Mouse (Mus musculus) gastrocnemius, adult 2 months (tissue): ENCODE measurements around the gene Etfbkmt. TPM values are rescaled to one million over a fixed set of nuclear protein-coding genes. Genes with fewer than 3 reads are reported as not detected.
A peak's percentile ranks its signal among the peaks of the same experiment; 100 is the strongest.

Source experiments
- DNase-seq: peaks from one replicate; pipeline ENCODE4 v3.0.0; 2022
- H3K27ac ChIP-seq: fragments of 200-600 bp; 2 replicates; pipeline ENCODE4 v1.8.1; 2022; ENCODE audit warnings: mild to moderate bottlenecking
- H3K4me3 ChIP-seq: fragments of 200-600 bp; 2 replicates; pipeline ENCODE4 v1.8.1; 2022; ENCODE audit warnings: mild to moderate bottlenecking, moderate library complexity
- CTCF ChIP-seq: fragments of 200-600 bp; IDR thresholded peaks from 2 replicates; pipeline ENCODE4 v1.8.1; 2022; ENCODE audit warnings: antibody characterized with exemption, mild to moderate bottlenecking, moderate library complexity
- intact Hi-C: fragments of 180-260 bp; cut with DNase I; formaldehyde crosslinking; loops from one replicate; pipeline ENCODE4 v1.15.1; 2025
- long read RNA-seq, 2 experiments: library from polyadenylated mRNA; stranded (forward); transcript quantifications; one replicate each; pipeline ENCODE4 v2.0.0; 2021
- total RNA-seq, 2 experiments: library from RNA; stranded (reverse); gene quantifications; 2 replicates each; pipeline ENCODE4 v1.2.3; 2021

Gene Etfbkmt
- total RNA-seq, result 10 to 100 TPM; 13.7 to 14.8 TPM
- long read RNA-seq, experiment 1, partial matches to known transcripts, result 0 of 6 reads
- long read RNA-seq, experiment 1, other reads (novel, unspliced or antisense), result 2 of 6 reads
- long read RNA-seq, experiment 2, partial matches to known transcripts, result 0 of 4 reads
- long read RNA-seq, experiment 2, other reads (novel, unspliced or antisense), result 0 of 4 reads

DNA sequence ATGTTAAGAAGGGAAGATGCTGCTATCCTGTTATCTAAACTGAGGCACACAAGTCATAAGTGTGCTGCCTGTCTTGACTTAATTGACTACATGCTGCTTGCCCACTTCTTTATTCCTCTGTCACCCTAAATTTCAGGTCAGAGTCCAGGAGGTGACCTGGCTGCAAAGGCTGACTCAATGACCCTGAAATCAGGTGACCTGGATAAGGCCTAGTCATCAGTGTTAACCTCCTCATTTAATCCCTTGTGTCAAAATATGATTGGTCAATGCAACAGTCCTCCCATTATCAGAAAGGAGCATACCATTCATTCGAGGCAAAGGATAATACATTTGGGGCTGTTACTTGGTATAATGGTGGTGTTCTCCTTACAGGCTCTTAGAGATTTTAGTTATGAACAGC is at the start of gene Etfbkmt:
Gene Etfbkmt (plus strand): TSS at position 379 of the 400 bp plus-strand sequence.
- DNase-seq, result no peak
- TF ChIP-seq CTCF, result no peak
- intact Hi-C loops, result no loop called here
- Histone ChIP-seq H3K27ac (no peak within 1 kb of the TSS), H3K4me3 (no peak within 1 kb of the TSS)

DNA sequence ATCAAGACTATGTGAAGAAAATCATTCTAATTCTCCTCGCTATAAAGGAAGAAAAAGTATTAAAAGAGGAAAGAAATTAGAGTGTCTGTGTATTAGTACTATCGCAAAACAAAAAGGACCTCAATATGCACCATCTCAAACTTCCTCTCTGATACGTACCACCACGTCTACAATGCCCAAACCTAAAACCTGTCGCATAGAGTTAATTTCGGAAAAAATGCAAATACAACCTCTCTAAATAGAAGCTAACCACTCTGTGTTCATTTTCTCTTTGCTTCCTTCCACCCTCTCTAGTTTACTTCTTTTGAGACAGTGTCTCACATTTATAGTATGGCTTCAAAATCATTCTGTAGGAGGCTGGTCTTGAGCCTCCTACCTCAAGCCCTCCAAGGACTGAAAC is 47.2 kb upstream of the Etfbkmt start:
- TF ChIP-seq CTCF, result no peak
- Histone ChIP-seq H3K4me3 (no peak overlapping the region), H3K27ac (no peak overlapping the region)
- intact Hi-C loops, result no loop called here
- no peak for DNase-seq

DNA sequence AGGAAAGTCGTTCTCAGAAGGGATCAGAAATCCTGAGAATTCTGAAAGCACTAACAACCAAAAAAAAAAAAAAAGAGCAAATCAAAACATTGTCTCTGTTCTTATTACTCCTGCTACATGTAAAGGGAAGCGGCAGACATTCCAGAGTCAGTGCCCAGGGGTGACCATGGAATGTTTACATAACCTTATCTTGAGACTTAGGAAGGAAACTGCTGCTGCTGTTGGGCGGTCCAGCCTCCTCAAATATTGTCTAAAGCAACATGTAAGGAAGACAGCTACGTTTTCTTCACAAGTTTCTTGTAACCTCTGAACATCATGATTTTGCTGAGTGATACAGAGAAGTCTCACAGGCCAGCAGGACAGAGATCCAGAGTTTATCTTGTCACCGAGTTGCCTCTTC is 46.2 kb upstream of the Etfbkmt start:
- no peak for DNase-seq
- peak overlapping the region; percentile 26; the same call in 1 of the 2 replicates for H3K4me3 ChIP-seq
- H3K27ac ChIP-seq, result peak overlapping the region; percentile 65
- no peak for TF ChIP-seq CTCF
- intact Hi-C loops, result no loop called here

DNA sequence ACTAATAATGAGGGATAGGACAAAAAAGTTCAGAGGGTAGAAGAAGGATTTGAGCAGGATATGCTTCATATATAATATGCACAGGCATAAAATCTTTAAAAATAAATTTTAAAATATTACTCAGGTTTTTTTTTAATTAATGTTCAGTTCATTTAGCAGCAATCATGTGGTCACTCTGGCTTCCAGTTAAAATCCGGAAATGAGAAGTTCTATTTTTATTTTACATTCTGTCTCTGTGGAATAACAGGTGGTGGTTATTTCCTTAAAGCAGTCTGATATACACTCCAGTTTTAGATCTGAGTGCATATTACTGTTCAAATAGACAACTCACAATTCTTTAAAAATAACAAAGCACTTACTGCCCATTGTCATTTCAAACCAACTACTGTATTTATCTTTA is 45.1 kb upstream of the Etfbkmt start:
- intact Hi-C loops, result no loop called here
- H3K27ac ChIP-seq, result peak overlapping the region; percentile 65

DNA sequence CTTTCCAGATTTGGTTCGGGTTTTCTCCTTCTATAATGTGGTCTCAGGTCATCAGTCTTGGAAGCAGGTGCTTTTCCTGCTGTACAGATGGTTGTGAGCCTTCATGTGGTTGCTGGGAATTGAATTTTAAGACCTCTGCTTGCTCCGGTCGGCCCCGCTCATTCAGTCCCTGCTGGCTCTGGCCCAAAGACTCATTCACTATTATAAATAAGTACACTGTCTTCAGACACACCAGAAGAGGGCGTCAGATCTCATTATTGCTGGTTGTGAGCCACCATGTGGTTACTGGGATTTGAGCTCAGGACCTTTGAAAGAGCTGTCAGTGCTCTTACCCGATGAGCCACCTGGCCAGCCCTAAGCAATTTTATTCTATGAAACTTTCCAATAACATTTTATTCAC is 44.3 kb upstream of the Etfbkmt start:
- TF ChIP-seq CTCF, result peak; percentile 13
- no peak overlapping the region for H3K4me3 ChIP-seq
- DNase-seq, result no peak
- H3K27ac ChIP-seq, result peak overlapping the region; percentile 6; the same call in 1 of the 2 replicates
- intact Hi-C loops, result no loop called here

More for the DNA sequence above, 45.1 kb upstream of the Etfbkmt start:
- TF ChIP-seq CTCF, result no peak
- H3K4me3 ChIP-seq, result no peak overlapping the region; the same call in 1 of the 2 replicates
- no peak for DNase-seq

DNA sequence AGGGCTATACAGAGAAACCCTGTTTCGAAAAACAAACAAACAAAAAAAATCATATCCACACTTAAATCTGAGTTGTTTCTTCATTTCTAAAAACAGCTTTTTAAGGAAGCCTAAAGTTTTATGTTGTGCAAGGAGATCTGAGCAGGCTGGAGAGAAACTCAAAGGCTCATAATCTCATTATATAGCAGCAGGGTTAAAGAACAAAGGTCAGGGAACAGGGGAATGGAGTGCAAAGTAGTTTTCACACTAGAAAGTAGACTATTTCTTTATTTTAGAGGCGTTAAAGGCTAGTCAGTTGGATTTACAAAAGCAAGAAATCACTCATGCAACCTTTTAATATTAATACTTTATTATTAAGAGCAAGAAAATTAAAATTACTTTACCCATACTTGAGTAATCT is 43.4 kb upstream of the Etfbkmt start:
- intact Hi-C loops, result no loop called here
- DNase-seq, result no peak
- Histone ChIP-seq H3K4me3 (no peak overlapping the region), H3K27ac (no peak overlapping the region)
- TF ChIP-seq CTCF, result no peak

DNA sequence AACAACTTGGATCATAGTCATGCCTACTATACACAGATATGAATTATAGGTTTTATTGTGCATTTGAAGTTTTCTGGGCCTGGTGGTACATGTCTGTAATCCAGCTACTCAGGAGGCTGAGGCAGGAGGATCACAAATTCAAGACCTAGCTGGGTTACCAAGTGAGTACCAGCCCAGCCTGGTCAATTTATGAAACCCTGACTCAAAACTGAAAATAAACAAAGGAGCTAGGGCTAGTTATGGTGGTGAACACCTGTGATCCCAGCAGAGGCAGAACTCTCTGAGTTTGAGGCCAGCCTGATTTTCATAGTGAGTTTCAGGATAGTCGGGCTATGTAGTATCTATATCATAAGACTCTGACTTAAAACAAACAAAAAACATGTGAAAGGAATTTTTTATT is 42.4 kb upstream of the Etfbkmt start:
- no peak overlapping the region for H3K27ac ChIP-seq
- no peak overlapping the region for H3K4me3 ChIP-seq
- intact Hi-C loops, result no loop called here
- no peak for TF ChIP-seq CTCF
- no peak for DNase-seq

DNA sequence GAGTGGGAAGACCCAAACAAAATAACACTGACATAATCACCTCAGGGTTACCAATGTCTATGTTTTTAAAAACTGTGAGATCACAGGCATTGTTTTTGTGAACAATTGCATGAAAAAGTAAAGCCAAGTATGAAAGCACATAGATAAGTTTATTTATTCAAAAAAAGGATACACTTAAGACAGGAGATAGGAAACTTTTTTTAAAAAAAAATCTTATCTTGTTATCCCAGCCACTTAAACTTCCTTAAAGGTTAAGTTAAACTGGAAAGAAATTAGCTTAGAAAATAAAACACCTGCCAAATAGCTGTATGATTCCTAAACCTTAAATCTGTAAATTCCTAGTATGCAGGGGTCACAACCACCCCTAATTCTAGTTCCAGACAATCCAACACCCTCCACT is 40.7 kb upstream of the Etfbkmt start:
- intact Hi-C loops, result no loop called here
- Histone ChIP-seq H3K4me3 (peak overlapping the region; percentile 84; the same call in 1 of the 2 replicates), H3K27ac (no peak overlapping the region; the same call in 1 of the 2 replicates)
- no peak for TF ChIP-seq CTCF
- DNase-seq, result no peak

DNA sequence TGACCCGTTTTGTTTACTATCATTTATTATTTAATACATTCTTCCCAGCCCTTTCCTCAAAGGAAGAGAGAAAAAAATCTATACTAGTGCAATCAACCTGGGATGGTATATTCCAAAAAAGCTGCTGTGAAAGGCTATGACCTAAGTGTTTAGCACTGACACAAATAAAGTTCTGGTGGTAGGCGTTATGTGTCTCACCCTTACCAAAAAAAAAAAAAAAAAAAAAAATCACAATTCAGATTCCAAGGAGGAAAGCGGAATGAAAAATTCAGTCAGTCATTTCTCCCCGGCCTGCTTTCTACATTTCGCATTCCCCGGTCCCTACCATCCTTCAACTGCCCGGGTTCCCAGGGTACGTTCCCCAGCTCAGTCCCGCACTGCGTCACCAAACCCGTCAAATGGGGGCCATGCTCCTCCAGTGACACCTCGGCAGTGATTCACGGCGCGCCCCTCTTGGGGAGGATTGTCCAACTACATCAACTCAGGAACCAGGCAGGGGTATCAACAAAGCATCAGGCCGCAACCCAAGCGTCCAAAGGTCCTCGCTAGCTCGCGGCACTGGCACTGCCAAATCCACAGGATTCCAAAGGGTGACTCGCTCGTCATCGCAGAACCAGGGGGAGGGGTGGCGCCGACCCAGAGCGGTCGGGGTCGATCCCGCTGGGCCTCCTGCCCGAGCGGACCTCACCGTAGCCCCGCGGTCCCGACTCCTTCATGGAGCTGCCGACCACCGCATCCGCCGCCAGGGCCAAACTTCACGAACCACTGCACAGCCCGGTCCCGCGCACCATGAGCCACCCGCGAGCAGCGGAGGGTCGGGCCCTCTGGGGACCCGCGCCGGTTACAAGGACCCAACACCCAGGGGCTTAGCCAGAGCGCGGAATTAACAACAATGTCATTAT is 39.2 kb upstream of the Etfbkmt start:
- H3K4me3 ChIP-seq, result peak overlapping the region; percentile 84
- intact Hi-C loops, result loop anchor here (5.0 kb wide), 1 partner anchor 153 kb away; the partner anchor contains the start of gene Sinhcaf
- peak; percentile 53 for DNase-seq
- no peak; the same call in 1 of the 2 replicates for TF ChIP-seq CTCF
- H3K27ac ChIP-seq, result peak overlapping the region; percentile 92

DNA sequence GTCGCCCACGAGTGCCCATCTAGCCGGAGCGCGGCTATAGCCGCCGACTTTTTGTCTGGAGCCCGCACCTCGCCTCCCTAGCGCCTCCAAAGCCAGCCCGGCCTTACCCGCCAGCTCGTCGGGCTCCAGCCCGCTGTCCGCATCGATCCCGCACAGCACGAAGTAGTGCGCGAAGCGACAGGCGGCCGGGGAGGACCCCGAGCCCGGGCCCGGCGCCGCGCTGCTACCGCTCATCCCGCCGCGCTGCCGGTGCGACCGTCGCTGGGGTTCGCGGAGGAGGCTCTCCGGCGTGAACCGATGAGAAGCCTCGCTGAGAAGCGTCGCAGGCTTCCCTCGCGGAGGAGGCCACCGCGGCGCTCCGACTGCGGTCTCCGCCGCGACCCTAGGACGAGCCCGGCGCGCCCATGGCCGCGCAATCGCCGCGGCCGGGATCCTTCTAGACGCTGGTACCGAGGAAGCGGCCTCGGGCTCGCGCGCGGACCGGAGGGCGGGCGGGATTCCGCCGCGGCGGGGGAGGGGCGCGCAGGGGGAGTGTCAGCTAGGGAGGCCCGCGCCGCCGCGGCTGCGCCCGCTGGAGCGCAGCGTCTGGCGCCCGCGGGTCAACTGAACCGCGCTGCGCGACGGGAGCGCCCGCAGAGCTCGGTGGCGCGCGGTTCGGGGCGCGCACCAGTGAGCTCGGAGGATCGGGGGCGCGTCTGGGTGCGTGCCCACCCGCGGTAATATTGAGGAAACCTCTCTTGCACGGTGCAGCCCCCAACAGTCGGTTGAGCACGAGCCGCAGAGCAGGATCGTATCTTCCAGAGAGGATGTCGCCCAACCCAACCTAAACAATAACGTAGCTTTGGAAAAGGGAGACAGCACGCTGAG is 38.3 kb upstream of the Etfbkmt start, which contains the start of gene Dennd5b:
Gene Dennd5b (minus strand): TSS at position 605 of the 867 bp plus-strand sequence.
- DNase-seq, result peak; percentile 91
- Histone ChIP-seq H3K4me3 (peak within 1 kb of the TSS; percentile 84), H3K27ac (peak within 1 kb of the TSS; percentile 92)
- intact Hi-C loops, result loop anchor here (5.0 kb wide), 1 partner anchor 154 kb away; the partner anchor contains the start of gene Sinhcaf
- no peak; the same call in 1 of the 2 replicates for TF ChIP-seq CTCF

DNA sequence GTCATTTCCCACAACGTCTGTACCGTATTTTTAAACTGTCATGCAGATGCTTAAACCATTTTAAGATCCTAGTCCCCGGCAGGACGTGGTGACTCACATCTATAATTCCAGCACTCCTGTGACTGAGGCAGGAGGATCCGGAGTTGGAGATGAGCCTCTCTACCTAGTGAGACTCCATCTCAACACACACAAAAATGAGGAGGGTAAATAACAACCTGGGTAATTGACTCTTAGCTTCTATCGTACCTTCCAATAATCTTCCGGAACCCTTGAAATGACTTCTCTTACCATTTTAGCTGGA is 37.8 kb upstream of the Etfbkmt start:
- Histone ChIP-seq H3K4me3 (peak overlapping the region; percentile 84), H3K27ac (peak overlapping the region; percentile 92)
- no peak for TF ChIP-seq CTCF
- intact Hi-C loops, result loop anchor here (5.0 kb wide), 1 partner anchor 155 kb away; the partner anchor contains the start of gene Sinhcaf
- no peak for DNase-seq

DNA sequence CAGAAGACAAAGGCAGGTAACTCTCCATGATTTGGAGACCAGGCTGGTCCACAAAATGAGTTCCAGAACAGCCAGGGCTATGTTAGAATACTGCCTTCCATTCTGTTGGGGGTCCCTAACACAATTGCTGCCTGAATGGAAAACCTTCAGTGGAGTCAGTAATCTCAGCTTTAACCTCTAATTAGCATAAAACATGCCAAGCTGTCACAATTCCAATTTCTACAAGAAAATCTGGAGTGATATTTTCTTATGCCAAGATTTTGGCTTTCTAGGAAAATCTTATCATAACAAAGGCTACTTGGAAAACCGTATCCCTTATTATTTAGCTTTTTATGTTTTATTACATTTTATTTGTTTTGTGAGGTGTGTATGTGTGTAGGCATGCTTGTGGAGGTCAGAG is 36.2 kb upstream of the Etfbkmt start:
- no peak for TF ChIP-seq CTCF
- Histone ChIP-seq H3K4me3 (no peak overlapping the region), H3K27ac (no peak overlapping the region)
- intact Hi-C loops, result loop anchor here (5.0 kb wide), 1 partner anchor 156 kb away; the partner anchor contains the start of gene Sinhcaf
- DNase-seq, result no peak
